Mouse (Mus musculus) CH12.LX (cell line): ENCODE results near the gene Ndufaf7. TPM values are rescaled to one million over a fixed set of nuclear protein-coding genes. Genes with fewer than 3 reads are reported as not detected.

Experiments
- DNase-seq: peaks from one replicate; pipeline ENCODE4 v3.0.0-alpha.2; 2013; ENCODE audit errors: extremely low read depth
- H3K27ac ChIP-seq: 2 replicates; pipeline ENCODE4 v1.5.1; 2012; ENCODE audit warnings: low read depth, mild to moderate bottlenecking, control low read depth, moderate library complexity; ENCODE audit not compliant: insufficient read depth
- H3K27me3 ChIP-seq: replicated peaks from 2 replicates; pipeline ENCODE3; 2012; ENCODE audit warnings: inconsistent platforms
- H3K36me3 ChIP-seq, 2 experiments: replicated peaks in 1 of 2; 2 replicates each; pipeline versions ENCODE3 to v1.6.1; 2012; ENCODE audit warnings: inconsistent platforms in 1 of 2, low read length in 1 of 2, mild to moderate bottlenecking in 1 of 2, mixed read lengths in 1 of 2, moderate library complexity in 1 of 2; ENCODE audit not compliant: control insufficient read depth in 1 of 2, insufficient read depth in 1 of 2
- H3K4me1 ChIP-seq, 2 experiments: 2 replicates each; pipeline ENCODE4 v1.6.1; 2012; ENCODE audit warnings: inconsistent platforms in 1 of 2, moderate library complexity in 1 of 2; ENCODE audit not compliant: insufficient read depth in 2 of 2, control insufficient read depth in 1 of 2
- H3K4me2 ChIP-seq: 2 replicates; pipeline ENCODE4 v1.6.1; 2012; ENCODE audit warnings: low read depth, mild to moderate bottlenecking, control low read depth; ENCODE audit not compliant: poor library complexity, insufficient read depth, severe bottlenecking
- H3K4me3 ChIP-seq, 3 experiments: fragments of 150-350 bp in 1 of 3; sonication (generic) in 1 of 3; replicated peaks in 1 of 3; 2 replicates each; pipeline versions ENCODE3 to v1.5.1; 2011 to 2012; ENCODE audit warnings: low read depth in 2 of 3, low read length in 2 of 3, mild to moderate bottlenecking in 2 of 3, moderate library complexity in 2 of 3, control low read depth in 1 of 3, improper control_type of control experiment in 1 of 3, inconsistent platforms in 1 of 3, mixed read lengths in 1 of 3; ENCODE audit not compliant: poor library complexity in 1 of 3
- H3K79me2 ChIP-seq: replicated peaks from 2 replicates; pipeline ENCODE4 v1.6.1; 2012; ENCODE audit warnings: mild to moderate bottlenecking, moderate library complexity; ENCODE audit not compliant: control insufficient read depth, poor library complexity, insufficient read depth, severe bottlenecking; ENCODE audit errors: extremely low read depth
- H3K9ac ChIP-seq: 2 replicates; pipeline ENCODE4 v1.6.1; 2012; ENCODE audit warnings: low read depth, mild to moderate bottlenecking, control low read depth, moderate library complexity; ENCODE audit not compliant: insufficient read depth
- H3K9me3 ChIP-seq: replicated peaks from 2 replicates; pipeline ENCODE3; 2012; ENCODE audit warnings: low read length, inconsistent platforms, mixed read lengths
- CHD1 ChIP-seq: IDR thresholded peaks from 2 replicates; pipeline ENCODE4 v1.6.1; 2012; ENCODE audit warnings: low read depth, low read length, improper control_type of control experiment, inconsistent platforms
- ETS1 ChIP-seq: conservative IDR thresholded peaks from 2 replicates; pipeline ENCODE4 v1.6.1; 2012; ENCODE audit warnings: low read depth, mild to moderate bottlenecking, inconsistent platforms, low read length, improper control_type of control experiment, moderate library complexity
- GABPA ChIP-seq: IDR thresholded peaks from 2 replicates; pipeline ENCODE4 v1.6.1; 2012; ENCODE audit warnings: low read depth, low read length, improper control_type of control experiment, inconsistent platforms; ENCODE audit not compliant: insufficient replicate concordance
- JUN ChIP-seq: IDR thresholded peaks from 2 replicates; pipeline ENCODE4 v1.6.1; 2011; ENCODE audit warnings: low read depth, mild to moderate bottlenecking, low read length, improper control_type of control experiment, moderate library complexity; ENCODE audit not compliant: insufficient read depth
- MEF2A ChIP-seq: IDR thresholded peaks from 2 replicates; pipeline ENCODE4 v1.6.1; 2014; ENCODE audit warnings: low read depth, mild to moderate bottlenecking, inconsistent platforms, low read length, improper control_type of control experiment, borderline replicate concordance
- MXI1 ChIP-seq: IDR thresholded peaks from 2 replicates; pipeline ENCODE4 v1.6.1; 2011; ENCODE audit warnings: mild to moderate bottlenecking, low read depth, low read length, improper control_type of control experiment
- MYC ChIP-seq: IDR thresholded peaks from 2 replicates; pipeline ENCODE4 v1.6.1; 2011; ENCODE audit warnings: low read depth, mild to moderate bottlenecking, improper control_type of control experiment, low read length
- NRF1 ChIP-seq: IDR thresholded peaks from 2 replicates; pipeline ENCODE4 v1.6.1; 2014; ENCODE audit warnings: low read depth, mild to moderate bottlenecking, inconsistent platforms, low read length, improper control_type of control experiment, moderate library complexity
- PAX5 ChIP-seq: IDR thresholded peaks from 2 replicates; pipeline ENCODE4 v1.6.1; 2012; ENCODE audit warnings: low read length, inconsistent platforms, mixed read lengths
- RAD21 ChIP-seq: IDR thresholded peaks from 2 replicates; pipeline ENCODE4 v1.6.1; 2011; ENCODE audit warnings: low read depth, mild to moderate bottlenecking, low read length, improper control_type of control experiment, moderate library complexity
- SIN3A ChIP-seq: IDR thresholded peaks from 2 replicates; pipeline ENCODE4 v1.6.1; 2012; ENCODE audit warnings: low read length, improper control_type of control experiment, inconsistent platforms
- SMC3 ChIP-seq: IDR thresholded peaks from 2 replicates; pipeline ENCODE4 v1.6.1; 2011; ENCODE audit warnings: low read depth, low read length, improper control_type of control experiment
- TBP ChIP-seq: conservative IDR thresholded peaks from 2 replicates; pipeline ENCODE4 v1.6.1; 2011; ENCODE audit warnings: low read depth, low read length, improper control_type of control experiment
- USF2 ChIP-seq: conservative IDR thresholded peaks from 2 replicates; pipeline ENCODE4 v1.6.1; 2011; ENCODE audit warnings: low read depth, low read length, improper control_type of control experiment
- ZKSCAN1 ChIP-seq: IDR thresholded peaks from 2 replicates; pipeline ENCODE4 v1.6.1; 2012; ENCODE audit warnings: low read depth, inconsistent platforms, low read length, improper control_type of control experiment, borderline replicate concordance
- ZMIZ1 ChIP-seq: IDR thresholded peaks from 2 replicates; pipeline ENCODE4 v1.6.1; 2012; ENCODE audit warnings: low read depth, mild to moderate bottlenecking, inconsistent platforms, low read length, improper control_type of control experiment
- dilution Hi-C: fragments of 300-500 bp; cut with MboI; formaldehyde crosslinking; loops from 2 replicates; pipeline ENCODE4 v1.14.3; 2020; ENCODE audit warnings: low sequenced_read_pairs; ENCODE audit not compliant: extremely low pct_unique_long_range_greater_than_20kb, extremely low pct_ligation_motif_present
- in situ Hi-C: fragments of 300-500 bp; cut with MboI; formaldehyde crosslinking; loops from 3 replicates; pipeline ENCODE4 v1.14.3; 2019; ENCODE audit warnings: low sequenced_read_pairs, low pct_ligation_motif_present, low pct_unique_long_range_greater_than_20kb, mixed read lengths
- polyA plus RNA-seq: library from polyadenylated mRNA; unstranded; fragments of >175 nt; gene quantifications from 2 replicates; pipeline ENCODE4 v1.2.1, GENCODE M21; 2012; ENCODE audit warnings: low read depth; ENCODE audit not compliant: insufficient read length
- total RNA-seq, 2 experiments: library from RNA; depleted of rRNA; stranded (reverse); fragments of 300-350 nt in 1 of 2; fragments of >200 nt in 1 of 2; gene quantifications; 2 replicates each; pipeline ENCODE4 v1.2.3; 2012 to 2014

The Ndufaf7 gene
- total and polyA plus RNA-seq, 3 experiments, result 41.7 to 54.1 (median 42.4) TPM

DNA sequence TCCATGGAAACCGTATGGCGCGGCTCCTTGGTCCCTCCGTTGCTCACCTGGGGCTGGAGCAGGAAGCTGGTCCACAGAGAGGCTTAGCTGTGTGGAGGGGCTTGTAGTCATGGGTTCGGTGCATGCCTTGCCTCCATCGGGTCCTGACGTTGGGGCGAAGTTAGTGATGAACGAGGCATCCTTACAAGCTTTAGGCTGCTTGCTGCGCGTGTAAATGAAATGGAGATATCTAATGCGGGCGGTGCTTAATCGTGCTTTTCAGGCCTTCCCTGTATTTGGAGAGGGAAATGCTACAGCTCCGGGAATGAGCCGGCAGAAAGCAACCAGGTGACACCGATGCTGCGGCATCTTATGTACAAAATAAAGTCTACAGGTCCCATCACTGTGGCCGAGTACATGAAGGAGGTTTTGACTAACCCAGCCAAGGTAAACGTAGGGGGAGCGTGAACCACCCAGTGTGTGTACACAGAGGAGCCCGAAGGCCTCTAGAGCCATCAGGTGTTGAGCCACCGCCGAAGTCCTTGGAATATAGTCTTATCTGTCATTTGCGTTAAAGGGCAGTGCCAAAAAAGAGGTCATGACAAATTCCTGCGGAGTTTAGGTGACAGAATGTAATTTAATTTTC, 405 bp downstream of the Ndufaf7 start:
- DNase-seq, result no peak
- TF ChIP-seq MXI1, result peak; percentile 8
- TF ChIP-seq SIN3A, result no peak; the same call in 1 of the 2 replicates
- Histone ChIP-seq H3K9me3 (no peaks in the 10 kb centered on the region), H3K79me2 (peaks cover 44% of the 10 kb centered on the region), H3K4me3 (peak overlapping the region; percentile 78 to 96 (median 91)), H3K9ac (peak overlapping the region; percentile 50), H3K36me3 (peaks cover 31 to 55% of the 10 kb centered on the region in 2 experiments), H3K27me3 (no peaks in the 10 kb centered on the region), H3K4me1 (peaks cover 9 to 43% of the 10 kb centered on the region in 2 experiments), H3K27ac (no peak overlapping the region), H3K4me2 (peak overlapping the region; percentile 92)
- dilution Hi-C loops, result no loop called here
- in situ Hi-C loops, result no loop called here

DNA sequence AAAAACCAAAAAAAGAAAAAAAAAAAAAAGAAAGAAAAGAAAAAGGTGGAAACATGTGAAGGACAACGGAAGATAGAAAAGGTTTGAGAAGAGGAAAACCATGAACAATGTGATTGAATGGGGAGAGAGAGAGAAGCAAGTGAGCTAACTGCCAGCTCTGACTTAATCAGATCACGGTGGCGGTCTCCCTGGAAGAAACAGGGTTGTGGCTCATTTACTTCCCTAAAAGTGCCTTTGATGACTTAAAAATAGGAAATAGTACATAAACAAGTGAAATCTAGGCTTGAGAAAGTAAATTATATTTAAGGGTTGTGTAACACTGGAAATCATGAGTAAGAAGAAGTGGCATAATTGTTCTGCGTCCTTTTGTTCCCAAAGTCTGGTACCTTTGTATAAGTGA, 2.0 kb downstream of the Ndufaf7 start:
- Histone ChIP-seq H3K27me3 (no peaks in the 10 kb centered on the region), H3K4me1 (peaks cover 4 to 27% of the 10 kb centered on the region in 2 experiments), H3K9ac (no peak overlapping the region), H3K4me3 (no peak overlapping the region), H3K27ac (no peak overlapping the region), H3K36me3 (peaks cover 33 to 55% of the 10 kb centered on the region in 2 experiments), H3K79me2 (peaks cover 29% of the 10 kb centered on the region), H3K4me2 (no peak overlapping the region), H3K9me3 (no peaks in the 10 kb centered on the region)
- TF ChIP-seq ZMIZ1, result no peak
- TF ChIP-seq ETS1, result no peak
- TF ChIP-seq MEF2A, result no peak
- no peak for TF ChIP-seq JUN
- no peak for TF ChIP-seq NRF1
- TF ChIP-seq GABPA, result no peak
- TF ChIP-seq PAX5, result no peak
- no peak for TF ChIP-seq SMC3
- no peak for TF ChIP-seq USF2
- in situ Hi-C loops (no loop called here), dilution Hi-C loops (no loop called here)
- no peak for DNase-seq

DNA sequence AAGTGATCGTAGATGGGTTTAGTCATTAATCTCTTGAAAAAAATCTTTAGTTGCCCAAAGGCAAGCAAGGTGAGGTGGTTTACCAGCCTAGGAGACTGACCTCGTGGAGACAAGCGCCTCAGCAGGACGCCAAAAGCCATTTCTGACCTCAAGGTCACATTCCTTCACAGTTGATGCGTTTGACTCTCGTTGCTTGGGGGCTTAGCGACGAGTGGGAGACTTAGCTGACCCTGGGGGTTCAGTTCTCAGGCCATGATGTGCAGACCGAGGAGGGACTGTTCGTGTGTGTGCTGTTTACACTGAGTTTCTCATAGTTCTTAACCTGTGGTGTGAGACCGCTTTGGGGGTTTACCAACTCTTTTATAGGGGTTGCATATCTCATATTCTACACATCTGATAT, 5.6 kb downstream of the Ndufaf7 start:
- H3K27me3 ChIP-seq, result no peaks in the 10 kb centered on the region
- DNase-seq, result no peak
- in situ Hi-C loops (no loop called here), dilution Hi-C loops (no loop called here)
- peaks cover 38 to 66% of the 10 kb centered on the region in 2 experiments for H3K36me3 ChIP-seq
- H3K79me2 ChIP-seq, result peaks cover 3% of the 10 kb centered on the region; the same call in 1 of the 2 replicates
- no peak overlapping the region for H3K4me2 ChIP-seq
- peaks cover 0 to 7% of the 10 kb centered on the region in 2 experiments; a peak in 2 of 4 replicates for H3K4me1 ChIP-seq
- TF ChIP-seq MYC (no peak), CHD1 (no peak), USF2 (no peak), TBP (no peak), ZMIZ1 (no peak), ETS1 (no peak), RAD21 (no peak), ZKSCAN1 (no peak)
- no peak overlapping the region for H3K4me3 ChIP-seq
- H3K9ac ChIP-seq, result no peak overlapping the region
- H3K9me3 ChIP-seq, result no peaks in the 10 kb centered on the region
- H3K27ac ChIP-seq, result no peak overlapping the region
